Mouse (Mus musculus) megakaryocyte, adult 5-6 weeks (primary cell): Measurements from ENCODE around the gene Gm49673. TPM values are rescaled to one million over a fixed set of nuclear protein-coding genes. Genes with fewer than 3 reads are reported as not detected.
"Not testable (repeated sequence)": the region's sequence is repeated elsewhere in the genome, so short reads cannot be mapped to it uniquely, and the experiment has no call there.

Experiments
- ATAC-seq: 2 replicates; pipeline ENCODE4 v1.8.0; 2016; ENCODE audit warnings: mild to moderate bottlenecking, inconsistent platforms; ENCODE audit not compliant: poor library complexity, severe bottlenecking
- total RNA-seq, 2 experiments: library from RNA; stranded (forward) in 1 of 2; stranded (reverse) in 1 of 2; fragments of 153-499, 151-499 nt in 1 of 2; fragments of 221-1000, 200-1000 nt in 1 of 2; gene quantifications; 2 replicates each; pipeline versions ENCODE4 v1.2.3 to v1.2.4; 2015 to 2017

The Gm49673 gene
- total RNA-seq, 2 experiments from 2014 or later, result not detected

DNA sequence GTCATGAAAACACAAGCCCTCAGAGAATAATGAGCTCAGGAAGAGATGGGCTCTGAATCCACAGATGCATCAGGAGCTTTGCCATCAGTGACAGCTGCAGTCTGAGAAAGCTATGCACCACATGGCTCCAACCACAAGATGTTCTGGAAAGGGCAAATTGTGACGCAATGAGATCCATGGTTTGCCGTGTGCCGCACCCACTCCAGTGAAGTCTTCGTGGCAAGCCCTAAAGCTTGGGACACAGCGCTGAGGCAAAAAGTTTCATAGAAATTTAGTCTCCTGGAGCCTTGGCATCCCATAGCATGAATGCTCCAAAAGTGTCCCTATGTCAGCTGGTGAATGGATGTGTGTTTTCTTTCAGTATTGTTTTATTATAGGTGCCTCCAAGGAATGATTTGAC is 9.5 kb downstream of the Gm49673 start:
- ATAC-seq, result not testable (repeated sequence)

DNA sequence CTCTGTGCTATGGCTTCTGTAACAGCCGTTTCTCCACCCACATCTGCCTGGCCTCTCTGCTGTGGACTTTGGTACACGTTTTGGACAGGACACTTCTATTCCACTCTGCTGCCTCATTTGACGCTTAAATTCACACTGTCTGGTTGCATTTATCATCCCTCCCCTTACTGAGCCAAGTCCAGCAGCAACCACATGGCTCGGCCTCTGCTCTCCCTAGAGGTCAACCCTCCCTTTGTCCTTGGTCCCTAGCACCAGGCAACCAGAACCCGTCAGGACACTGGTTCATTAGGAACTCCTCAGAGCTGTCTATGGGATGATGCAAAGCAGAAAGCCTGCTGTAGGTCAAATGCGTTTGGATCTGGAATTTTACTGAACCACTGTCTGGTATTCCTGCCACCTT is 16.7 kb downstream of the Gm49673 start:
- ATAC-seq, result not testable (repeated sequence)

DNA sequence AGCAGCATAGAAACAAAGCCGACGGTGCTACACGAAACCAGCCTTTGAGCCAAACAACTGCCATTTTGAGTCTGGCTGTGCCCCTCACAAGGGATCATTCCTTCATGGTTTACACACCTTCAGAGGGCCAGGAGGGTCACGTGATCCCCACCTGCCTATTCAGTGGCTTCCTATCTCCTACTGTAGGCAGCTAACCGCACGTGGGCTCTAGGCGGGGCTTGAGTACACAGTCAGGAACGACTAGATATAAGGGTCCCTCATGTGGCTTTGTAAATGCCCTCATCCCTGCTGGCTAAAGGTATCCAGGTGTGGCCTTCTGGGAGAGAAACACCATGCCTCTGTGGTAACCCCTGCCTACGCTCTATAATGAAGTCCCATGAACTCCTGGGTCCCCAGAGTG is 18.0 kb downstream of the Gm49673 start:
- not testable (repeated sequence) for ATAC-seq

DNA sequence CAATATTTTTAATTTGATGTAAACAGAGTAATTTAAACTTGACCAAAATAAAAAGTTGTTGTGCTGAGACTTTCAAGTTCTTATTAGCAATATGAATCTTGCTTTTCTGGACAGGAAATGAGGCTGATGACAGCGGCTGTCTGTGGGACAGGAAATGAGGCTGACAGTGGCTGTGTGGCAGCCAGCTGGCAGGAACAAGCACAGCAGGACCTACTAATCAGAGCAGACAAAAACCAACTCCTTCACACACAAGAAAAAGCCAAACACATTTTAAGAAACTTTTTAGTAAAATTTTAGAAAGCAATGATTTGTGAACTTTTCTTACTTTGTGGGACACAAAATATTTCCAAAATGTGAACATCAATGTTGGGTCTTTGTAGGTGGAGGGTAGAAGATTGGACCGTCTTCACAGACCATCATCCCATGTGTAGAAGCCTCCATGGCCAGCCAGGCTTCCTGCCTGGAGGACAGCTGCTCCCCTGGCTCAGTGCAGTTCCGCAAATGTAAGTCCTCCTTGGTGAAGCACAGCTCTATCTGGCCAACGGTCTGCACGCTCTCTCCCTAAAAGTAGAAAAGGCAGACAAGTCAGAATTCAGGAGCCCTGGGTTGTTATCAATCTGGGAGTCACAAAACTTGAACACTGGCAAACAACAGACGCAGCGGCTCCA is 19.1 kb downstream of the Gm49673 start:
- peak; percentile 75 for ATAC-seq

DNA sequence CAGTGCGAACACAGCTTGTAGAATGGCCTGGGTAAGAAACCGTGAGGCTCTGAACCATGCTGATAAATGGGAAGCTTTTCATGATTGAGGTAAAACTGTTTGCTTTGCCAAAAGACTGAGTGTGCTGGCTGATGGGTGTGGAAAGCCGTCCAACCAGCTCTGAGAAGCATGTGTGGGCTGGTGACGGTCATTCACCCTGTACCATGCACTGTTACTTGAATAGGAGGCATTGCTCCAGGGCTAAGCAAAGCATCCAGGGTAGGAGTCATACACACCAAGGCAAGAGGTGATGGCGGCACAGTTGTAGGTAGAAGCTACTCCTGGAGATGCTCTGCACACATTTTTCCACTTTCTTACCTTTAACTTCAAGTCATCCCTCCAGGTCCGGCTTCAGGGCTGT is 23.0 kb downstream of the Gm49673 start:
- not testable (repeated sequence) for ATAC-seq

DNA sequence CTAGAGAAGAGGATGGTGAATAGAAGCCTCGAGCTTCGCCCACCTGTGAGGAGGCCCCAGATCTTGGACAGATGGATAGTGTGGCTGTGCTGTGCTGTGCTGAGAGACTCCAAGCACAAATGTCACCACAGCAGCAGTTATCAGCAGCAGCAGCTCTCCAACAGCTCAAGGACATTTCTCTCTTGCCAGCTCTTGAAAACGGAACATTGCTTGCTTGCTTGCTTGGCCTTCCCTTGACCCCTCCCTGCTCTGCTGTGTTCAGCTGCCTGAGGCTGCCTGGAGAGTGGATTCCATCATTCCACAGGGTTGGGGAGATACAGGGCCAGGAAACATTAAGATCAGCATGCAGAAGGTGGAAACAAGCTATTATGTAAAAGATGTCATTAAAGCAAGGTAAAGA is 24.6 kb downstream of the Gm49673 start:
- ATAC-seq, result not testable (repeated sequence)

DNA sequence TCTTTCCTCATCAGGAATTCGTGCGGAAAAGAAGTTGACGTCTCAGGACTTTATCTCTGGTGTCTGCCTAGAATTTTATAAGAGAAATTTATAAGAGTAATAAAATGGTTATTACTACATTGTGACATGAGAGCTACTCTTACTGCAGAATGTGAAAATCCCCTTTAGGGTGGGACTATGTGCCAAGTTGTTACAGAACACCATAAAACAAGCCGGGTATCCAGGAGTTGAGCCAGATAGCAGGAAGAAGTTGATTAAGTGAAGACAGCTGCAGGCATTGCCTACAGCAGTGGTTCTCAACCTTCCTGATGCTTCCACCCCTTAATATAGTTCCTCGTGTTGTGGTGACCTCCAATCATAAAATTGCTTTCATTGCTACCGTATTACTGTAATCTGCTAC is 30.7 kb downstream of the Gm49673 start:
- ATAC-seq, result not testable (repeated sequence)

DNA sequence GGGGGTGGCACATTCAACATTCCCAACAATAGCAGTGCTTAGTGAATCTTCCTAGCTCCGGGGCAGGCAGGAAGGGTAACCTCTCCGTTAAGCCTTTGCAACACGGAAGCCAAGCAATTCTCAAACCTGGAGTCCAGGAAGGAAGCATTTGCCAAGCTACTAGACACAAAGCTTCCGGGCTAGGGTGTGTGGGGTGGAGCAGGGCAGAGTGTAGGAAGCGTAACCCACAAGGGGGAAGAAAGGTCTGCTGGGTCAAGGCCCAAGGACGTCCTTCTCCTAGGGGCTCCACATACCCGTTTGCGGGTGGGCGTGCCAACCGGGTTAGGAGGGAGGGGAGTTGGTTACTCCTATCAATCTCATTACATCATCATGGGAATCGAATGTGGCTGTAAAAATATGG is 31.2 kb downstream of the Gm49673 start:
- ATAC-seq, result peak; percentile 76

DNA sequence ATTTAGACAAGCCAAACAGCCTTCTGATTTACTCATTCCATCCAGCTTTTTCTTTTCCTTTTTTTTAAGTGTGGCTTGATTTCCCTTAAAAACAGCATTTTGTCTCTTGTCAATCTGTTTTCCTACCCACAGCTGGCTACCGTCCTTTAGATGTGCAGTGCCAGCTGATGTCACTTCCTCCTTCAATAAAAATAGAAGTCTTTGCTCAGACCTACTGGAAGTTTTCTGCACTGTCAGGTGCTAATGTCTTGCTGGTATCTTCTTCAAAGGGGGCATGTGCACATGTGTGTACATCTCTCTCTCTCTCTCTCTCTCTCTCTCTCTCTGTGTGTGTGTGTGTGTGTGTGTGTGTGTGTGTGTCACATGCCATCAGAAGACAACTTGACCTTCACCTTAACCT is 35.4 kb downstream of the Gm49673 start:
- peak; percentile 39; the same call in 1 of the 2 replicates for ATAC-seq

DNA sequence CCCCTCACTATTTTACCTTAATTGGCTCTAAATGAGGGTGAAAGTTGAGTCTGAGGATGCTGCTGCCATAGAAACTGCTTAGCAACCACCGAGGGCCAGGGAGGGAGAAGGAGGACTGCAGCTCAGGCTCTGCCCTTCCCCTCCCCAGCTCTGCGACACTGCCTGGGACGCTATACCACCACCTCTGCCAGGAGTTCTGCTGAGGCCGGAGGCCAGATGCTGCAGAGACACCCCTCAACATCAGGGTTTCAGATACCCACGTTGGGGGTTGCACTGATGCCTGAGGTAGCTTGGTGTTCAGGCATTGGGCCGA is 46.3 kb downstream of the Gm49673 start:
- not testable (repeated sequence) for ATAC-seq

DNA sequence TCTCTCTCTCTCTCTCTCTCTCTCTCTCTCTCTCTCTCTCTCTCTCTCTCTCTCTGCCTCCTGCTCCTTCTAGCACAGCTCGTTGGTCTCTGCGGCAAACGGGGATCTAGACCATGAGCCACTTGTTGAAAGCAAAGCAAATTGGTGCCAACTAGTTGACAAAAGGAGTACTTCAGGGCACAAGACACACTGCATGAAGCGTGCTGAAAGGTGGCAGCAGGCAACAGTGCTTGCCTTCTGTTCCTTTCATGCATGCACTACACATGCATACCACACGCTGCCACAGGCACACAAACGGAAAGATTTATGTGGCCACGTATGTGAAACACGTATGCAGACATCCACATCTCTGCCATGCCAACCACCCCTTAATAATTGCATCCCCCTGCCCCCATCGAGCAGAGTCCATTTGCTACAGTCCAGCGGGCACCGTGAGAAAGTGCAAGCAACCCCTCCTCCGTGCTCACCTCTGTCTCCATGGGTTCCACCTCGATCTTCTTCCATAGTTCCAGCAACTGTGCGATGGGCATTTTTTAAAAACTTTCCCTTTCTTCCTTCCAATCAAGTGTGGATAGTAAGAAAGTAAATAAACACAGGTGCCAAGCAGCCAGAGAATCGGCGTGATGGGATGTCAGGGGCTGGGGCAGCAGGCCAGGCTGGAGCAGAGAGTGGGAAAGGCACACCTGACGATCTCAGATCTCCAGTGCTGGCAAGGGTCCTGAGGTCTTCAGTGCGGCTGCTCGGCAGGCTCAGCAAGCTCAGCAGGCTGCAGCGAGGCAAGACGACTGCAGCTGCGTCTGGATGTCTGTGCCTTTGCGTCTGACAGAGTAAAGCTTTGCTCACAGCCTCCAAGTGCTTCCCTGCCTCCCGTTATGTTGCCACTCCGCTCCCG is 46.9 kb downstream of the Gm49673 start:
- ATAC-seq, result not testable (repeated sequence)

DNA sequence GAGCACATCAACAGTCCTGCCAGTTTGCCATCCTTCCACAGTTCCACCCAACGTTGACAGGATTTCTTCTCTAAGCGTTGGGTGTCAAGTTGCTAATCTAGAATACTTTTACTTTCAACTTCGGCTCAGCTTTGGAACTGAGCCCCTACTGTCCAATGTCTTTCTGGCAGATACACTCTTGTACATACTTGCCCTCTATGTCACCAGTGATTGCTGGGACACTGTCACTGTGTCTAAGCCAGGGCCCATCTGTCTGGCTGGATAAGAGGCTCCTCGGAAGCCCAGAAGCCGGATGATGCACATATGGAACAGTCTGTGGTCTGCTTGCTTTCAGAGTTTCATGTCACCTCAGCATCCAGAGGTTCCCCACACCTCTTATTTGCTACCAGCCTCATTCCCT is 51.4 kb downstream of the Gm49673 start:
- ATAC-seq, result not testable (repeated sequence)

DNA sequence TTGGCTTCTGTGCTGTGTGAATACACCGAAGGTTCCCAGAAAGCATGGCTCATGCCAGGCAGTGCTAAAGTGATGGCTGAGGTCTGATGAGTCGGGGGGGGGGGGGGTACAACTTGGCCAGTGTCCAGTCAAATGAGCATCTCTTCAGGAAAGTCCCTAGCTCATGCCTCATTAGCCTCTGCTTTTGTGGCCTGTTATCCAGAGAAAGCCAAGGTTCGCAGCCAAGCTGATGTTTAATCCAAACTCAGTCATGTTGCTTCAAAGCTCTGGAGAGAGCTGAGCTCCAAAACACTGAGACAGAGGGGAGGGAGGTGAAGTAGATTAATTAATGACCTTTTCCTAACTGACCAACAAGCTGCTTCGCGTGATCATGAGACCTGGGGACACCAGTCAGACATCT is 51.9 kb downstream of the Gm49673 start:
- ATAC-seq, result not testable (repeated sequence)

DNA sequence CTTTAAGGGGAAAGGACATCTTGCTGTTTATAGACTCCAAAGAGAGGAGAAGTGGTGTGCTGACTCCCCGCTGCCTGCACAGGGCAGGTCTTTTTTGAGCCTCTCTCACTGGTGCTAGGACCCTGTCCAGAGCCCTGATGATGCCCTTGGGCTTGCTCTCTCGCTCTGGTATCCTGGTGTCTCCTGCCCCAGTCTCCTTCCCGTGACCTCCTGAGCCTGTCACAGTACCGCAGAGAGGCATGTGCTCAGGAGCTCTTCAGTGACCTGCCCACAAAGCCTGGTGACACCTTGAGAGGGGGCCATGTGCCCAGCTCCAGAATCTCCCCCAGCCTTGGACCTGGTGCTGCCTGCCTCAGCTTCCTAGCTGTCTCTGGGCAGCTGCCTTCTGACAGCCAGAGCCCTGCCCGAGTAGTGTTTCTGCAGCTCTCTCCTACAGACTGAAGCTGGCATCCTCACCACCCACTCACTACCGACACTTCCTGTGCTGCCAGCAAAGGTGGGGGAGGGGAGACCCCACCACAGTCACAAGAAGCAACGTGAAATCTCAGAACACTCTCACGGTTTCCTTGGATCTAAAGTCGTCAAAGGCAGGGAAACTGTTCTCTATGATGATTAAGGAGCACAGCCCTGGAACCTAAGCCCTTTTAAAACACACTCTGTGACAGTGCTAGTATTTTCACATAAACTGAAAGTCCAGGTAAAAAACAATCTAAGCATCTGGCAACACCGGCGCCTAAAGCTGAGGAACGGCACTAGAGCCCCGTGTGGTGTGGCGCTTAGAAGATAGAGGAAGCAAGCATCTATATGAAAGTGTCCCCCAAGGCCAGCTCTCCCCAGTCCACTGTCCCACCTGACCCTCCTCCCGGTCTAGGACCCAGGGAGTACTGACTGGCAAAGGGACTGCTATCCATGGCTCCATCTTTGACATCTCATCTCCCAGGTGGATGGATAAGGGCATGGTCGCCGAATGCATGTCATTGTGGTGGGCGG is 54.8 kb downstream of the Gm49673 start:
- ATAC-seq, result peak; percentile 59

DNA sequence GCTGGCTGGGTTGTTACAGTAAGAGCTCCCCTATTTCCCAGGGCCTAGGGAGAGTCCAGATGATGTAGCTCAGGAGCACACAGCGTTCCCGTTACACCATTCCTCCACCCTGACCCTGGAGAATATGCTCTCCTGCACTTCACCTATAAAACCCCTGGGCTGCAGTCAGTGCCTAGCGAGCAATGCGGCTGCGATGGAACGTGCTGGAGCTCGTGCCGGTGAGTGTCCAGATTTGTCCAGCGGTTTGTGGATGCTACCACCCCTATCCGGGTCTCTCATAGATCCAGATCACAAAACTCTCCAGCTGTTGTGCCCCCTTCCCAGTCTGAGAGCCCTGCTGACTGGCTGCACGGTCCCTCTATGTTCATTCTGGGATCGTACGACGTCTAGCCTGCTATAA is 56.3 kb downstream of the Gm49673 start:
- not testable (repeated sequence) for ATAC-seq

DNA sequence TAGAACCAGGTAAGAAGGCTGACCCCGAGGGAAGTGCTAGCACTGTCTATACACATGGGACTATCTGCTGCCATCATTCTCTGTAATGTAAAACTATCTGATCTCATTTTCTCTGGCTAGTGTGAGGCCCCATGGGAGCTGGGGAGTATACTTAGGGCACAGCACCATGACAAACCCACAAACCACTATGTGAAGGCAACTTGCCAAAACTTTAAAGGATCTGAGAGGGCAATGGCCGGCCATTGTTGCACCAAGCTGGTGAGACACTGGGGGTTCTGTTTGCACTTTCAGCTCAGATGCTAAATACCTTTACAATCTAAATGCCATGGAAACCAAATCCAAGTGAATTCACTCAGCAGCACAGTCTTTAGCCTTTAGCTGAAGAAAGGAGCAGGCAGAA is 77.7 kb downstream of the Gm49673 start:
- ATAC-seq, result not testable (repeated sequence)

DNA sequence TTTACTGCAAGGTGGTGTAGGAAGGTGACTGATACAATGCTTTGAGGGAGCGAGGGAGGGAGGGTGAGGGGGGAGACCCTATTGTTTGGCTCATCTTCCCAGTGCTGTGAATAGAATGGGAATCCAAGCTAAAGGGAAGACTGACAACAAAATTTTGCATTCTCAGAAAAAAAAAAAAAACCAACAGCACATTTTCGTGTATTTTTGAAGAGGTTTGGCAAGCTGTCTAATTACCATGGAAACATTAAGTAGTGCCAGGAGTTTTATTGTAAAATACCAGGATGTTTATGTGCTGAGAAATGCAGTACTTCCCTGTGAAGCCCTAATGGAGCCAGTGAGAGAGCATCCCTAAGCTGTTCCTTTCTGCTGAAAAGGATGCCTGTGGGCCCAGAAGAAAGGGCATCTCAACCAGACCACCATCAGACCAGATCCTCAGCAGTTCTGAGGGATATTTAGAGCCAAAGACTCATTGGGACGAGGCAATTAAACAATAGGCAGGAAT is 90.9 kb downstream of the Gm49673 start:
- ATAC-seq, result not testable (repeated sequence)

DNA sequence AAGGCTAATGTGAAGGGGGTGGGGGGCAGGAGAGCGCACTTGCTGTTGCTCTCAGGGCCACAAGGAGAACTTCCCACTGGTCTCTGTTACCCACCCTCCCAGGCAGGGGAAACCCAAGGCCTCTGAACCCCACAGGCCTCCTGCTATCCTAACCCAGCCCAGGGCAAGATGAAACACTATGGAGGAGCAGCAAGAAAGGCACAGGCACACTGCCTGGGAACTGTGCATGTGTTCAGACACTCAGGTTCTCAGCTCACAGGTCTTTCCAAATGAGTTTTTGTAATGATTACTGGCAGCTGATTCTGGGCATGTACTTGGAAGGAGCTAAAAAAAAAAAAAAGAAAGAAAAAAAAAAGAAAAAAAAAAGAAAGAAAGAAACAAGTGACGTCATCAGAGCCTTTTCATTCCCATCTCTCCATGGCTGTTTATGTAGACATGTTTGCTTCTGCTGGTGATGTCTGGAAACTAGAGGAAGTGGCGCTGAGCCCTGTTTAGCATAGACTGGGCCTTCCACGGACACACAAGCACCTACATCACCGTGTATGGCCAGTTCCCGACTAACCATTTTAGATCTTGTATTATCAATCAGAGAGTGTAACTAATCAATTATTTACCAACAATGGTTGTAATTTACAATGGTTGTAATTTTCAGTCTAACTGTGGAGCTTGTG is 91.5 kb downstream of the Gm49673 start:
- not testable (repeated sequence) for ATAC-seq

DNA sequence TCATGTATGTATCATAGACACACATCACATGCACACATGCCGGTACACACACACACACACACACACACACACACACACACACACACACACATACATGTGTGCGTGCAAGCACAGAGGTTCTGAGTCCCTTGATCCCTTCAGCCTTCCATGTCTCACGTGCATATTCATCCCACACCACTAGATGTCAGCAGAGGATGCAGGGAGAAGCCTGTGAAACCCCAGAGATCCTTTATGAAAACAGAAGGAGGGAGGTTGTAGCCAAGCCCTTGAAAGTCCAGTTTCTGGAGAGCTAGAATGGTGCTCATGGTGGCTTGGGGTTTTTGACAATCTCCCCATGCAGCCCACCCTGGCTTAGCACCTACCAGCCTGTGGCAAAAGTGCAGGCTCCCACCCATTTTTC is 96.3 kb downstream of the Gm49673 start:
- peak; percentile 63 for ATAC-seq

DNA sequence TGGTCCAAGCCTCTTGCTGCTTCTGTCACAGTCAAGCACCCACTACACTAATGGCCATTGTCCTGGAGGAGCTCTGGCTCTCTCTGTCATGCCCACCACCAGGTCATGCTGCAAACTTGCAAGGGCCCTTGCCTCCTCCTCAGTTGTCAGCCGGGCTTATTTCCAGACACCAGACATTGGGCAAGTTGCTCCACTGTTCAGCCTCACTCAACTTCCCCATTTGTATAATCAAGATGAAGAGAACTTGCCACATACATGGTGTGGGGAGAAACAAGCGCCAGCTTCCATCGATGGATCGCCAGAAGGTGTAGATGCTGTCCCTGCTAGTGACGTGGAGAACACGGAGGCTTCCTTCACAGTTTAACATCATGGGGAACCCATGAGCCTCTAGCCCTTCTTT is 97.4 kb downstream of the Gm49673 start:
- ATAC-seq, result peak; percentile 74
